Mouse (Mus musculus) erythroid progenitor cell, adult 5-6 weeks (primary cell): Measurements from ENCODE around the gene Phldb3. TPM values are rescaled to one million over a fixed set of nuclear protein-coding genes. Genes with fewer than 3 reads are reported as not detected.

Source experiments
- total RNA-seq, 2 experiments: library from RNA; stranded (forward) in 1 of 2; stranded (reverse) in 1 of 2; fragments of 150-400 nt in 1 of 2; fragments of 186-747, 209-891 nt in 1 of 2; gene quantifications; 2 replicates each; pipeline versions ENCODE4 v1.2.3 to v1.2.4; 2015 to 2017; ENCODE audit warnings: low replicate concordance in 2 of 2

The Phldb3 gene
- total RNA-seq, 2 experiments from 2014 or later, result 7.0 TPM; not detected in 1

Other genes with a start within 250 kb of the Phldb3 start
- 237 and 287 TPM in 2 replicates for gene Kcnn4, start 240.5 kb upstream of the Phldb3 start, total RNA-seq (2015; ENCODE audit: low replicate concordance)
- gene Kcnn4, start 240.5 kb upstream of the Phldb3 start, total RNA-seq (2017; ENCODE audit: low replicate concordance), result 417 and 443 TPM in 2 replicates
- gene Smg9, start 211.1 kb upstream of the Phldb3 start, total RNA-seq (2015; ENCODE audit: low replicate concordance), result 33.9 and 52.0 TPM in 2 replicates
- 25.2 and 42.7 TPM in 2 replicates for gene Smg9, start 211.1 kb upstream of the Phldb3 start, total RNA-seq (2017; ENCODE audit: low replicate concordance)
- gene Irgc1, start 158.5 kb upstream of the Phldb3 start, total RNA-seq (2015; ENCODE audit: low replicate concordance), result not detected in 2 replicates
- not detected in 2 replicates for gene Irgc1, start 158.5 kb upstream of the Phldb3 start, total RNA-seq (2017; ENCODE audit: low replicate concordance)
- 2.9 and 6.1 TPM in 2 replicates for gene Plaur, start 148.3 kb upstream of the Phldb3 start, total RNA-seq (2015; ENCODE audit: low replicate concordance)
- 1.1 and 7.2 TPM in 2 replicates for gene Plaur, start 148.3 kb upstream of the Phldb3 start, total RNA-seq (2017; ENCODE audit: low replicate concordance)
- gene Cadm4, start 128.7 kb upstream of the Phldb3 start, total RNA-seq (2015; ENCODE audit: low replicate concordance), result not detected in 2 replicates
- gene Cadm4, start 128.7 kb upstream of the Phldb3 start, total RNA-seq (2017; ENCODE audit: low replicate concordance), result not detected in 2 replicates
- 0.84 TPM in 1 of 2 replicates, not detected in the other for gene Zfp428, start 103.8 kb upstream of the Phldb3 start, total RNA-seq (2015; ENCODE audit: low replicate concordance)
- 2.0 TPM in 1 of 2 replicates, not detected in the other for gene Zfp428, start 103.8 kb upstream of the Phldb3 start, total RNA-seq (2017; ENCODE audit: low replicate concordance)
- not detected in 2 replicates for gene AC161166.1, start 98.3 kb upstream of the Phldb3 start, total RNA-seq (2015; ENCODE audit: low replicate concordance)
- not detected in 2 replicates for gene AC161166.1, start 98.3 kb upstream of the Phldb3 start, total RNA-seq (2017; ENCODE audit: low replicate concordance)
- 1.1 and 1.3 TPM in 2 replicates for gene Irgq, start 80.1 kb upstream of the Phldb3 start, total RNA-seq (2015; ENCODE audit: low replicate concordance)
- gene Irgq, start 80.1 kb upstream of the Phldb3 start, total RNA-seq (2017; ENCODE audit: low replicate concordance), result 0.90 and 2.8 TPM in 2 replicates
- gene Pinlyp, start 64.6 kb upstream of the Phldb3 start, total RNA-seq (2015; ENCODE audit: low replicate concordance), result not detected in 2 replicates
- not detected in 2 replicates for gene Pinlyp, start 64.6 kb upstream of the Phldb3 start, total RNA-seq (2017; ENCODE audit: low replicate concordance)
- 37.1 and 39.4 TPM in 2 replicates for gene Xrcc1, start 64.5 kb upstream of the Phldb3 start, total RNA-seq (2015; ENCODE audit: low replicate concordance)
- 36.7 and 62.5 TPM in 2 replicates for gene Xrcc1, start 64.5 kb upstream of the Phldb3 start, total RNA-seq (2017; ENCODE audit: low replicate concordance)
- 11.2 and 11.3 TPM in 2 replicates for gene Ethe1, start 23.2 kb upstream of the Phldb3 start, total RNA-seq (2015; ENCODE audit: low replicate concordance)
- gene Ethe1, start 23.2 kb upstream of the Phldb3 start, total RNA-seq (2017; ENCODE audit: low replicate concordance), result 6.8 and 9.2 TPM in 2 replicates
- not detected in 2 replicates for gene Zfp575, start 23.1 kb upstream of the Phldb3 start, total RNA-seq (2015; ENCODE audit: low replicate concordance)
- 0.26 TPM in 1 of 2 replicates, not detected in the other for gene Zfp575, start 23.1 kb upstream of the Phldb3 start, total RNA-seq (2017; ENCODE audit: low replicate concordance)
- not detected in 2 replicates for gene Lypd3, start 25.8 kb downstream of the Phldb3 start, total RNA-seq (2015; ENCODE audit: low replicate concordance)
- gene Lypd3, start 25.8 kb downstream of the Phldb3 start, total RNA-seq (2017; ENCODE audit: low replicate concordance), result not detected in 2 replicates
- gene Tex101, start 65.9 kb downstream of the Phldb3 start, total RNA-seq (2015; ENCODE audit: low replicate concordance), result not detected in 2 replicates
- gene Tex101, start 65.9 kb downstream of the Phldb3 start, total RNA-seq (2017; ENCODE audit: low replicate concordance), result not detected in 2 replicates
- not detected in 2 replicates for gene BC049730, start 98.5 kb downstream of the Phldb3 start, total RNA-seq (2015; ENCODE audit: low replicate concordance)
- gene BC049730, start 98.5 kb downstream of the Phldb3 start, total RNA-seq (2017; ENCODE audit: low replicate concordance), result not detected in 2 replicates
- not detected in 2 replicates for gene Gm4763, start 116.1 kb downstream of the Phldb3 start, total RNA-seq (2015; ENCODE audit: low replicate concordance)
- gene Gm4763, start 116.1 kb downstream of the Phldb3 start, total RNA-seq (2017; ENCODE audit: low replicate concordance), result not detected in 2 replicates
- 39.4 and 55.5 TPM in 2 replicates for gene Cd177, start 149.5 kb downstream of the Phldb3 start, total RNA-seq (2015; ENCODE audit: low replicate concordance)
- 37.9 and 49.0 TPM in 2 replicates for gene Cd177, start 149.5 kb downstream of the Phldb3 start, total RNA-seq (2017; ENCODE audit: low replicate concordance)
- gene Ceacam10, start 166.4 kb downstream of the Phldb3 start, total RNA-seq (2015; ENCODE audit: low replicate concordance), result 6.8 and 7.1 TPM in 2 replicates
- gene Ceacam10, start 166.4 kb downstream of the Phldb3 start, total RNA-seq (2017; ENCODE audit: low replicate concordance), result 1.7 TPM in 1 of 2 replicates, not detected in the other